Mouse (Mus musculus) spleen, adult 2 months (tissue): ENCODE measurements around the gene Slc30a5. TPM values are rescaled to one million over a fixed set of nuclear protein-coding genes. Genes with fewer than 3 reads are reported as not detected.

Experiments
- DNase-seq, 2 experiments: peaks; one replicate each; pipeline versions ENCODE4 v3.0.0 to v3.0.0-alpha.2; 2012 to 2021; ENCODE audit warnings: low spot score in 2 of 2, low read depth in 1 of 2
- H3K27ac ChIP-seq: fragments of 200-500 bp; 2 replicates; pipeline ENCODE4 v1.5.1; 2012; ENCODE audit warnings: low read length, inconsistent platforms; ENCODE audit not compliant: insufficient read depth
- H3K27me3 ChIP-seq: fragments of 200-500 bp; 2 replicates; pipeline ENCODE4 v1.6.1; 2012; ENCODE audit warnings: mild to moderate bottlenecking, moderate library complexity, low read length, inconsistent platforms; ENCODE audit not compliant: control insufficient read depth, insufficient read depth
- H3K36me3 ChIP-seq: fragments of 200-500 bp; 2 replicates; pipeline ENCODE4 v1.6.1; 2012; ENCODE audit warnings: mild to moderate bottlenecking, low read length, inconsistent platforms; ENCODE audit not compliant: control insufficient read depth, insufficient read depth
- H3K4me1 ChIP-seq: fragments of 200-500 bp; 2 replicates; pipeline ENCODE4 v1.6.1; 2011; ENCODE audit warnings: inconsistent platforms; ENCODE audit not compliant: control insufficient read depth, insufficient read depth, insufficient read length
- H3K4me3 ChIP-seq: fragments of 200-500 bp; 2 replicates; pipeline ENCODE4 v1.5.1; 2011; ENCODE audit warnings: mild to moderate bottlenecking, inconsistent platforms; ENCODE audit not compliant: insufficient read depth, insufficient read length; ENCODE audit errors: extremely low read depth
- CTCF ChIP-seq: fragments of 200-500 bp; IDR thresholded peaks from 2 replicates; pipeline ENCODE4 v1.5.1; 2011; ENCODE audit warnings: mild to moderate bottlenecking, inconsistent platforms; ENCODE audit not compliant: insufficient read depth, insufficient read length, insufficient replicate concordance; ENCODE audit errors: extremely low read depth
- POLR2A ChIP-seq: fragments of 200-500 bp; IDR thresholded peaks from 2 replicates; pipeline ENCODE4 v1.6.1; 2011; ENCODE audit warnings: low read depth, low read length, inconsistent platforms
- WGBS: fragments of 180-500 bp; shearing (Covaris S2); methylation state at CpG from one replicate; pipeline ENCODE4 v1.1.7; 2018; 5-methylcytosine and 5-hydroxymethylcytosine counted together
- polyA plus RNA-seq: library from polyadenylated mRNA; depleted of rRNA; stranded (reverse); fragments of >200 nt; gene quantifications from 2 replicates; pipeline ENCODE4 v1.2.3, GENCODE M21; 2012

Gene Slc30a5
- polyA plus RNA-seq, 1 experiment: 20.6 TPM

GRCm38 (mm10) chr13:100787316-100788010 is 45.8 kb downstream of the Slc30a5 start:
- Histone ChIP-seq H3K27me3 (no peaks in the 10 kb centered on the region), H3K36me3 (no peaks in the 10 kb centered on the region), H3K4me3 (no peak overlapping the region), H3K27ac (no peak overlapping the region), H3K4me1 (no peaks in the 10 kb centered on the region)
- TF ChIP-seq POLR2A (no peak), CTCF (no peak)
- DNase-seq: no peak
- 94% methylated on average over 6 of the region's 6 CpGs for WGBS

DNA sequence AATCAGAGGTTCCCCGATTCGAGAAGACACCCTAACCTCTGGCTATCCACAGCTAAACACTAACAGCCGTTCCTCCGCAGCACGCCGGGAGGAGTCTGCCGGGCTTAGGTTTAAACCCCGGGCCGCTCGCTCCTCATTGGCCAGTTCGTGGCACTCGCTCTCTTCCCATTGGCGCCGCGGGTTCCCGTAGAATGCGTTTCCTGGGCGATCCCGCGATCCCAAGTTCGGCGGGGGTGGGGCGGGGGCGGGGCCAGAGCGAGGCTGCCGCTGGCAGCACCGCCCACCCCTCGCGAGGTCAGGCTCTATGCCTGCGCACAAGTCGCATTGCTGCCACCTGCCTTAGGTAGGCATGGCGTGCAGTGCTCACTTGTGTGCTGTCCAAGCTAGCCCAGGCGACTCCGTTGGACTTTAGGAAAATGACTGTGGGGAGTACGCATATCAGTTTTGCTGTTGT is 46.8 kb downstream of the Slc30a5 start, which contains the start of gene Ccnb1:
Gene Ccnb1 (minus strand): TSS at position 157 of the 454 bp plus-strand sequence.
- no peaks in the 10 kb centered on the region for H3K4me1 ChIP-seq
- no peaks in the 10 kb centered on the region for H3K27me3 ChIP-seq
- peak; percentile 69 to 77 for DNase-seq
- TF ChIP-seq CTCF (peak; percentile 6; the same call in 1 of the 2 replicates), POLR2A (peak; percentile 13; the same call in 1 of the 2 replicates)
- H3K4me3 ChIP-seq: peak within 1 kb of the TSS; percentile 51
- no peaks in the 10 kb centered on the region for H3K36me3 ChIP-seq
- H3K27ac ChIP-seq: no peak within 1 kb of the TSS
- WGBS: under 1% methylated on average over 35 of the region's 35 CpGs

DNA sequence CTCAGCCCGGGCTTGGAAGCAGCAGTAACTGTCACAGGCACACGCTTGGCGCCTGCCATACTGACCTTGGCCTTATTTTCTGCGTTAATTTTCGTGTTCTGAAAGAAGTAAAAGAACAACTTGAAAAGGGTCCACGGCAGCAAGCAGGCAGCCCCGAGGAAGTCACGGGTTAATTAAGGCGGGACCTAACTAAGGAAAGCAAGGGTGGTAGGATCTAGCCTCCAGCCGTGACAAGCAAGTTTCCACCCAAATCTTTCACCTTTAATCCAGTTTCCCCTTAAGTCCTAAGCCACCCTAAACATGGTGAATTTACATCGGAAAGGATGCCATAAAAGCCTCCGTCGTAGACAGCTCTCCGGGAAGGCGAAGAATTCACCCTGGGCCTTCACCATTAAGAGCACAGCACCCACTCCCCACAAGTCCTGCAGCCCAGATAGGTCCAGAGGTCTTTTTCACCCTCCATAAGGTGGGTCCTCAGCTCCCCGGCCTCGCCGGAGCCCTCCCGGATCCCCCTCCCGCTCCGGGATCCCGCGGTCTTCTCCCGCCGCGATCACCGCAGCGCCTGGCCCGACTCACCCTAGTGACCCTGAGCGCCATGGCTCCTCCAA is 47.3 kb downstream of the Slc30a5 start:
- WGBS: 1% methylated on average over 30 of the region's 30 CpGs
- DNase-seq: peak in 1 of 2 experiments; percentile 8
- no peak overlapping the region for H3K27ac ChIP-seq
- peak overlapping the region; percentile 51 for H3K4me3 ChIP-seq
- no peak for TF ChIP-seq CTCF
- no peak for TF ChIP-seq POLR2A
- no peaks in the 10 kb centered on the region for H3K4me1 ChIP-seq
- no peaks in the 10 kb centered on the region for H3K27me3 ChIP-seq
- H3K36me3 ChIP-seq: no peaks in the 10 kb centered on the region

DNA sequence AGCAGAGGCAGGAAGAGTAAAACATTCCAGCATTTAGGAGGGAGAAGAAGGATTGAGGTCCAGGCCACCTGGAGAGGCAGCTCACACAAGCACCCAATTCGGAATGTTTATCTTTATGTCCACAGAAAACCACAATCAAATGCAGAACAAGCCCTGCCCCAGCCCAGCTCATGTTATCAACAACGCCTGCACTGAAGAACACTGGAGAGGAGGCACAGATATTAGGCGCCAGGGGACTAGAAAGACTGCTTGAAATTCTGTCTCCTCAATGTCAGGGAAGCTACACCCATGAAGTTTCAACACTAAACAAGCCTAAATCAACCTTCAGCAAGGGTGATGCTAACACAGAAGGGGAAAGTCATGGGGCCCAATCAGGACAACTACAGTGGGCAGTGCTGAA is 55.7 kb downstream of the Slc30a5 start:
- Histone ChIP-seq H3K4me3 (no peak overlapping the region), H3K4me1 (peaks cover 3% of the 10 kb centered on the region; the same call in 1 of the 2 replicates), H3K36me3 (no peaks in the 10 kb centered on the region), H3K27ac (no peak overlapping the region), H3K27me3 (no peaks in the 10 kb centered on the region)
- no peak for DNase-seq
- 79% methylated on average over 3 of the region's 3 CpGs for WGBS
- TF ChIP-seq POLR2A (no peak), CTCF (no peak)

GRCm38 (mm10) chr13:100776710-100777109 is 56.5 kb downstream of the Slc30a5 start:
- 79% methylated on average over 6 of the region's 6 CpGs for WGBS
- H3K27ac ChIP-seq: no peak overlapping the region
- TF ChIP-seq POLR2A (no peak), CTCF (no peak)

DNA sequence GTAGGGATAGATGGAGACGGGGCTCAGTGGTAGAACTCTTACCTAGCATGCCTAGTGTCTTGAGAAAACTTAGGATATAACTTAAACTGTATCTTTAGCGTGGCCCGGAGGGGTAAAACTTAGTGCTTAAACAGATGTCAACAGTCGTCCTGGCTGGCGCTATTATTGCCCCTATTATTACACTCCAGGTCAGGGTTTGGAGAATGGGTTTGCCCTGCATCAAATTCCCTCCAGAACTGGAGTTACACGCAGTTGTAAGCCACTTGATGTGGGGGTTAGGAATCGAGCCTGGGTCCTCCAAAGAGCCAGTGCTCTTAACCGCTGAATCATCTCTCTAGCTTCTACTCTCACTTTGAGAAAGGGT is 57.2 kb downstream of the Slc30a5 start:
- DNase-seq: no peak
- H3K27me3 ChIP-seq: no peaks in the 10 kb centered on the region
- H3K4me3 ChIP-seq: peak overlapping the region; percentile 81
- H3K4me1 ChIP-seq: peaks cover 3% of the 10 kb centered on the region; the same call in 1 of the 2 replicates
- H3K27ac ChIP-seq: no peak overlapping the region
- H3K36me3 ChIP-seq: no peaks in the 10 kb centered on the region
- 8% methylated on average over 8 of the region's 8 CpGs for WGBS
- TF ChIP-seq CTCF: no peak
- no peak for TF ChIP-seq POLR2A

More at GRCm38 (mm10) chr13:100776710-100777109, 56.5 kb downstream of the Slc30a5 start:
- DNase-seq: no peak
- no peaks in the 10 kb centered on the region for H3K36me3 ChIP-seq
- H3K27me3 ChIP-seq: no peaks in the 10 kb centered on the region
- H3K4me1 ChIP-seq: peaks cover 3% of the 10 kb centered on the region; the same call in 1 of the 2 replicates
- no peak overlapping the region for H3K4me3 ChIP-seq
